Mouse (Mus musculus): ENCODE data around the gene Olfr1325.
"Not testable (repeated sequence)": the region's sequence is repeated elsewhere in the genome, so short reads cannot be mapped to it uniquely, and the experiment has no call there.

Gene Olfr1325

DNA sequence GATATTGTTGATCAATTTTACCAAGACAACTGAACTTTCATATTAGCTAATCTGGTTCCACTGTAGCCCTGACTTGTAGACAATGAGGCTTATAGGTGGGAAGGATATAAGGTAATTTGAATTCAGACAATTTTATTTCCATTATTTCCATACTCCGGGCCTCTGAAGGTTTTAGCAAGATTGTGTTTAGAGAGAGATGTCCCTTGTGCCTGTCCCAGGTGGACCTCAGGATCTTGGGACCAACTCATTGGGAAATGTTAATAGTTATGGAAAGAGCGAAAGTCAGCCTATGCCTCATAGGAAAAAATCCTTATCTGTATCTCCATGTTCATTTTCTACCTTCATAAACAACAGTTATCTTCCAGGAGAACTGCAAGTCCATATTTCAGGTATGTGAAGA lies at the start of gene Olfr1325:
Olfr1325 (plus strand) TSS at position 301 of the 400 bp plus-strand sequence.
- DNase-seq (ENCODE audit: low spot score): no peak

DNA sequence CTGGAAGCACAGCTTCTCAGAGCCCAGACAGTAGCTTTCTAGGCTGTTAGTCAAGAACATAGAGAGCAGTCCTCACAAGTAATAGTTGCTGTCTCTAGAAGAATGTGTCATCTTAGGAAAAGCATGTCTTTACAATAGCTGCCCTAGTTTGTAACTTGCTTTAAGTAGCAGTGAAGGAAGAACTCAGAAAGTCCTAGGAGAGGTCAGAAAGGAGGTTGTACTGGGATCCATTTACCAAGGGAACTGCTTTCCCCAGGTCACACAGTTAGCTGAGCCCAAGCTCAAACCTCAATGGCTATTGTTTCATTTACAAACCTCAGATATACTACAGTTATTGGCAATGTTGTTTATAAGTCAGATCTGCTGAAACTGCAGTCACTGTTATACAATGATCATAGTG lies 17.7 kb upstream of the Olfr1325 start, which contains the start of gene Olfr1326-ps1:
Olfr1326-ps1 (minus strand) TSS at position 101 of the 400 bp plus-strand sequence.
- DNase-seq (ENCODE audit: low spot score): no peak

DNA sequence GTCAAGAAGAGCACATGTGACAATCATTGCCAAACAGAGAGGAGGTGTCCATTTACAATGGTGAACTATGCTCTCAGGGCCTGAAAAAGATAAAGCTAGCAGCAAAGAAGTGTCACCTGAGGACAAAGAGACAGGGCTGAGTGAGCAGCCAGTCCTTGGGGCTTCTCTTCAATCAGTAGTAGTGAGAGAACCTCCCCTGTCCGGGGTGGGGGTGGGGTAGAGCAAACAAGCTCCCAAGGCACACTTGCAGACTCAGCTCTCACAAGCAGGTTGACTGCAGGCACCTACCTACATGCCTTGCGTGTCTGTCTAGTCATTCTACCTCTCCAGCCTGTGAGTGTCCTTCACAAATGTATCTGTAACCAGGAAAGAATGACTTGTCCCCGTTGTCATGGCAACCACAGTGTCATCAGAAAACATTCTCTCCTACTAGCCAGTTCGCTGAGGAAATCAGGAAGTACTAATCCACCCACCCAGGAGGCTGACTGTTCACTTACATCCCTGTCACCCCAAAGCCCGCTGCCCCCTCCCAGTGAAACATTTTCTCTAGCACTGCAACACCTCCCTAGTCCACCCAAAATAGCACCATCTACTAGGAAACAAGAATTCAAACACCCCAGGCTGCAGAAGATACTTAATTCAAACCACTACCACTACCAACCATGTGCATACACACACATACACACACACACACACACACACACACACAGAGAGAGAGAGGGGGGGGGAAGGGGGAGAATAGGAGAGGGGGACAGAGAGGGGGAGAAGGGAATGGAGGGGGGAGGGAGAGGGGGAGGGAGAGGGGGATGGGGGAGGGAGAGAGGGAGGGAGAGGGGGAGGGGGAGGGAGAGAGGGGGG lies 53.2 kb downstream of the Olfr1325 start, which contains the start of gene Gm5640:
Gm5640 (minus strand) TSS at position 170 of the 858 bp plus-strand sequence.
- DNase-seq (ENCODE audit: low spot score): not testable (repeated sequence)

DNA sequence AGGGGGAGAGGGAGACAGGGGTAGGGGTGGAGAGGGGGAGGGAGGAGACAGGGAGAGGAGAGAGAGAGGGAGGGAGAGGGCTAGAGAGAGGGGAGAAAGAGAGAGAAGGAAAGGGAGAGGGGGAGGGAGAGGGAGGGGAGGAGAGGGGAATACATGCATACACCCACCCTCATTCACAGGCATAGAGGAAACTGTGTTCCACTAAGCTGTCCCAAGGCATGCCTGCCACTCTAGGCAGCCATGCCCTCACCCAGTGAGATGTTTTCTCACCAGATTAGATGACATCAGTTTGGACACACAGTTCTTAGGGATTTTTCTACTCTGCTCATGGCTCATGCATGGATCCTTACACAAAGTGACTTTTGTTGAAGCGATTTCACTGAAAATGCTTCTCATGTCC lies 53.9 kb downstream of the Olfr1325 start:
- not testable (repeated sequence) for DNase-seq (ENCODE audit: low spot score)
